Mouse (Mus musculus) lung, postnatal 0 days (tissue): ENCODE data around the gene Ccdc155. TPM values are rescaled to one million over a fixed set of nuclear protein-coding genes. Genes with fewer than 3 reads are reported as not detected.
A peak's percentile ranks its signal among the peaks of the same experiment; 100 is the strongest.

Source experiments
- ATAC-seq: fragments of 200-750 bp; cut with Nextera tagmentation; 2 replicates; pipeline ENCODE4 v1.8.0; 2017; ENCODE audit warnings: moderate library complexity
- DNase-seq: peaks from one replicate; pipeline ENCODE4 v3.0.0-alpha.2; 2016; ENCODE audit warnings: low spot score
- H3K27ac ChIP-seq: fragments of 300-500 bp; sonication (generic); 2 replicates; pipeline ENCODE4 v1.5.1; 2014; ENCODE audit warnings: antibody characterized with exemption, mild to moderate bottlenecking, low read length, mixed read lengths
- H3K27me3 ChIP-seq: fragments of 300-500 bp; sonication (generic); replicated peaks from 2 replicates; pipeline ENCODE4 v1.6.1; 2014; ENCODE audit warnings: low read length, mixed read lengths; ENCODE audit not compliant: insufficient read depth
- H3K36me3 ChIP-seq: fragments of 300-500 bp; sonication (generic); 2 replicates; pipeline ENCODE4 v1.6.1; 2014; ENCODE audit warnings: low read length, mixed read lengths; ENCODE audit not compliant: insufficient read depth
- H3K4me1 ChIP-seq: fragments of 300-500 bp; sonication (generic); 2 replicates; pipeline ENCODE4 v1.6.1; 2014; ENCODE audit warnings: antibody characterized with exemption, low read depth, low read length, mixed read lengths; ENCODE audit not compliant: insufficient read depth
- H3K4me2 ChIP-seq: fragments of 300-500 bp; sonication (generic); replicated peaks from 2 replicates; pipeline ENCODE4 v1.6.1; 2014; ENCODE audit warnings: low read depth, mild to moderate bottlenecking, low read length, moderate library complexity, mixed read lengths
- H3K4me3 ChIP-seq: fragments of 300-500 bp; sonication (generic); 2 replicates; pipeline ENCODE4 v1.5.1; 2014; ENCODE audit warnings: low read depth, low read length
- H3K9ac ChIP-seq: fragments of 300-500 bp; sonication (generic); replicated peaks from 2 replicates; pipeline ENCODE4 v1.6.1; 2014; ENCODE audit warnings: low read depth, mild to moderate bottlenecking
- H3K9me3 ChIP-seq: fragments of 300-500 bp; sonication (generic); 2 replicates; pipeline ENCODE4 v1.6.1; 2016; ENCODE audit warnings: low read length, mixed read lengths
- CTCF ChIP-seq: IDR thresholded peaks from 2 replicates; pipeline ENCODE4 v1.5.1; 2016; ENCODE audit warnings: antibody characterized with exemption, mild to moderate bottlenecking
- EP300 ChIP-seq: IDR thresholded peaks from 2 replicates; pipeline ENCODE4 v1.6.1; 2016; ENCODE audit warnings: antibody characterized with exemption, mild to moderate bottlenecking, control low read depth
- WGBS: fragments of 180-500 bp; shearing (Covaris S2); extraction: QIAGEN DNeasy Blood & Tissue Kit; methylation state at CpG from one replicate; pipeline ENCODE4 v1.1.7; 2014; 5-methylcytosine and 5-hydroxymethylcytosine counted together
- polyA plus RNA-seq: library from polyadenylated mRNA; unstranded; fragments of >200 nt; fragmentation: Nextera tagmentation; extraction: Ambion mirVana; gene quantifications from 2 replicates; pipeline ENCODE4 v1.2.1, GENCODE M21; 2015

Gene Ccdc155
- polyA plus RNA-seq: 2.7 and 3.3 TPM in 2 replicates

- Histone ChIP-seq H3K4me1 (no peaks in the 10 kb centered on the region), H3K9ac (no peak within 1 kb of the TSS), H3K9me3 (no peaks in the 10 kb centered on the region), H3K4me2 (peak within 1 kb of the TSS; percentile 53), H3K27ac (no peak within 1 kb of the TSS), H3K27me3 (no peaks in the 10 kb centered on the region), H3K36me3 (no peaks in the 10 kb centered on the region), H3K4me3 (peak within 1 kb of the TSS; percentile 33)
- DNase-seq (peak; percentile 97), ATAC-seq (peak; percentile 98)
- no peak for TF ChIP-seq EP300
- 6% methylated on average over 41 of the region's 44 CpGs for WGBS
Measured at GRCm38 (mm10) chr7:45204380-45205143, at the start of gene Ccdc155. Ccdc155 (minus strand) TSS chr7:45204892.

- H3K4me1 ChIP-seq: no peaks in the 10 kb centered on the region
- DNase-seq (no peak), ATAC-seq (no peak)
- no peak overlapping the region for H3K4me2 ChIP-seq
- H3K27me3 ChIP-seq: no peaks in the 10 kb centered on the region
- H3K9ac ChIP-seq: no peak overlapping the region
- 78% methylated on average over 8 of the region's 8 CpGs for WGBS
- TF ChIP-seq CTCF: no peak
- no peak for TF ChIP-seq EP300
- H3K4me3 ChIP-seq: no peak overlapping the region
- H3K27ac ChIP-seq: no peak overlapping the region
- H3K9me3 ChIP-seq: no peaks in the 10 kb centered on the region
- no peaks in the 10 kb centered on the region for H3K36me3 ChIP-seq
Measured at GRCm38 (mm10) chr7:45253806-45254205, 49.1 kb upstream of the Ccdc155 start.

- Histone ChIP-seq H3K9ac (no peak overlapping the region), H3K27ac (no peak overlapping the region), H3K27me3 (no peaks in the 10 kb centered on the region), H3K36me3 (no peaks in the 10 kb centered on the region), H3K4me3 (no peak overlapping the region), H3K4me2 (no peak overlapping the region), H3K4me1 (no peaks in the 10 kb centered on the region), H3K9me3 (no peaks in the 10 kb centered on the region)
- ATAC-seq (no peak), DNase-seq (no peak)
- 36% methylated on average over 3 of the region's 3 CpGs for WGBS
- TF ChIP-seq CTCF (peak; percentile 14; the same call in 1 of the 2 replicates), EP300 (no peak)
Measured at GRCm38 (mm10) chr7:45247666-45248065, 43.0 kb upstream of the Ccdc155 start.

- Histone ChIP-seq H3K9me3 (no peaks in the 10 kb centered on the region), H3K4me1 (no peaks in the 10 kb centered on the region), H3K27ac (no peak overlapping the region), H3K36me3 (no peaks in the 10 kb centered on the region), H3K4me3 (no peak overlapping the region), H3K9ac (no peak overlapping the region), H3K27me3 (no peaks in the 10 kb centered on the region), H3K4me2 (peak overlapping the region; percentile 41; the same call in 1 of the 2 replicates)
- 83% methylated on average over 6 of the region's 6 CpGs for WGBS
- ATAC-seq (no peak), DNase-seq (no peak)
- TF ChIP-seq EP300 (no peak), CTCF (no peak)
Measured at GRCm38 (mm10) chr7:45241389-45241749, 36.7 kb upstream of the Ccdc155 start.

GRCm38 (mm10) chr7:45240633-45241388, 36.1 kb upstream of the Ccdc155 start, which contains the start of gene Slc6a16:
Slc6a16 (plus strand) TSS chr7:45241085.
- Histone ChIP-seq H3K9me3 (no peaks in the 10 kb centered on the region), H3K27ac (no peak within 1 kb of the TSS)
- TF ChIP-seq CTCF (peak; percentile 31), EP300 (no peak)

GRCm38 (mm10) chr7:45240109-45240508, 35.4 kb upstream of the Ccdc155 start:
- WGBS: 84% methylated on average over 7 of the region's 7 CpGs

More at GRCm38 (mm10) chr7:45240633-45241388, 36.1 kb upstream of the Ccdc155 start, which contains the start of gene Slc6a16:
- H3K9ac ChIP-seq: no peak within 1 kb of the TSS
- no peaks in the 10 kb centered on the region for H3K4me1 ChIP-seq
- peak within 1 kb of the TSS; percentile 41 for H3K4me2 ChIP-seq
- ATAC-seq (peak; percentile 58), DNase-seq (peak; percentile 39)
- no peaks in the 10 kb centered on the region for H3K36me3 ChIP-seq
- H3K27me3 ChIP-seq: no peaks in the 10 kb centered on the region
- peak within 1 kb of the TSS; percentile 24 for H3K4me3 ChIP-seq
- 28% methylated on average over 51 of the region's 53 CpGs for WGBS

More at GRCm38 (mm10) chr7:45240109-45240508, 35.4 kb upstream of the Ccdc155 start:
- TF ChIP-seq CTCF: no peak
- TF ChIP-seq EP300: no peak
- Histone ChIP-seq H3K9me3 (no peaks in the 10 kb centered on the region), H3K27ac (no peak overlapping the region), H3K27me3 (no peaks in the 10 kb centered on the region), H3K4me3 (no peak overlapping the region), H3K4me1 (no peaks in the 10 kb centered on the region), H3K36me3 (no peaks in the 10 kb centered on the region), H3K4me2 (no peak overlapping the region), H3K9ac (no peak overlapping the region)
- DNase-seq: no peak
- ATAC-seq: no peak
